Mouse (Mus musculus): Measurements from ENCODE around the gene Wdr18.

Wdr18 gene

DNA sequence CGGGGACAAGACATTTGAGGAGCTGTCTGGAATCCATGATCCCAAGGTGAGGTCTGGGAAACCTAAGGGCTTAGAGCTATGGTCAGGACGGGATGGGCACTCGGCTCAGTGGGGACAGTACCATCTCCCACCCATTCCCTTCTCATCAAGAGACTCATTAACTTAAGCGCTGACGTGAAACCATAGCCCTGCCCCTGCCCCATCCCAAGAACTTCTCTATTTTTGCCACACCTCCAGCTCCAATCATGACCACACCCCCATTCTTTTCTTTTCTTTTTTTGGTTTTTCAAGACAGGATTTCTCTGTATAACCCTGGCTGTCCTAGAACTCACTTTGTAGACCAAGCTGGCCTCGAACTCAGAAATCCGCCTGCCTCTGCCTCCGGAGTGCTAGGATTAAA is 14.7 kb downstream of the Wdr18 start:
- intact Hi-C loops (cut with DNase I), result no loop called here

GRCm38 (mm10) chr10:79976071-79976721 is 16.2 kb downstream of the Wdr18 start:
- intact Hi-C loops (cut with DNase I), result no loop called here

DNA sequence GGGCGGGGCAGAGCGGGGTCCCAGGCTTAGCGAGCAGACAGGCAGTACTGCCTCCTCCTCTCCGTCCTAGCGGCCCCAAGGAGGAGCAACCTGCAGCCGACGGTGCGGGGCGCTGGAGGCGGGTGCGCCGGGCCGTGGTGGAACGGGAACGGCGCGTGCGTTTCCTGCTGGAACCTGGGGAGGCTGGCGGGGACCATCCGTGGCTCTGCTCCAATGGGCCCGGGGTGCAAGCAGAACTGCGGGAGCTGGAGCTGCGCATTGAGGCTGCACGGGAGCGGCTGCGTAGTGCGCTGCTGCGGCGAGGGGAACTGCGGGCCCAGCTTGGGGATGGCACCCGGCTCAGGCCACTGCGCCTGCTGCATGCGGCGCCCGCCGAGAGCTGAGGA is 16.8 kb downstream of the Wdr18 start:
- intact Hi-C loops (cut with DNase I), result no loop called here

GRCm38 (mm10) chr10:79977324-79977723 is 17.4 kb downstream of the Wdr18 start:
- intact Hi-C loops (cut with DNase I), result no loop called here

GRCm38 (mm10) chr10:79978061-79978460 is 18.1 kb downstream of the Wdr18 start:
- intact Hi-C loops (cut with DNase I), result no loop called here

DNA sequence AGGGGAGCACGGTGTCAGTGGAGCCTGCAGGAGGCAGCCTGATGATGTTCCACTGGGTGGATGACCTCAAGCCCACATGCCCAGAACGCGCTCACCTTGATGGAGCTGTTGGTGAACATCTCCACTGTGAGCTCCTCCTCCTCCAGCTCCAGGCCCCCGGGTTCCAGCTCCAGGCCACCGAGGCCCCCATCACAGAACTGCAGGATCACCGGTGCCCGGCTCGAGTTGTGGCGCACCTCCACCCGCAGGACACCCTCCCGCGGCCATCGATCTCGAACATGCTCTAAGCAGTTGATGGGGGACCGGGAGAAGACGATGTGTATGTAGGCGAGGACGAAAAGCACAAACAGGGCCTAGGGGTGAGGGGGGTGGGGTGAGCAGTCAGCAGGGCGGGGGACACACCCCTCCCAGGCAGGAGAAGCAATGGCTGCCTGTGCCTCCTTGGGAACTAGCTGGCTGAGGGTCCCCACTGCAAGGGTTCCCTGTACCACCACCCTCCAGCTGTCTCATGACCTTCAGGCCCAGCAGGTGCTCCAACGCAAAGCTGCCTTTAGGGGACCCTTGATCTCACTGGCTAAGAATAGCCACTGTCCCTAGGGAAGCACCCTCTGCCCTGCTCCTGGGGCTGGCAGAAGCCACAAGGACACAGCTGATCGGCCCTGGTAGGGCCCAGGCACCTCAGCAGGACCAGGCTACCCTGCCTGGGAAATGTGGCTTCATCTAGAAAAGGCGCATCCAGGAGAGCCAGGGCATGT is 19.6 kb downstream of the Wdr18 start:
- intact Hi-C loops (cut with DNase I), result no loop called here

- intact Hi-C loops (cut with DNase I), result no loop called here
Observed at GRCm38 (mm10) chr10:79983205-79983604, 23.3 kb downstream of the Wdr18 start.

GRCm38 (mm10) chr10:79983670-79984069 is 23.7 kb downstream of the Wdr18 start:
- intact Hi-C loops (cut with DNase I), result no loop called here

- intact Hi-C loops (cut with DNase I), result no loop called here
Observed at GRCm38 (mm10) chr10:79984195-79984816, 24.4 kb downstream of the Wdr18 start, which contains the start of gene Tmem259. Gene Tmem259, minus strand, starts transcription at chr10:79984330.

DNA sequence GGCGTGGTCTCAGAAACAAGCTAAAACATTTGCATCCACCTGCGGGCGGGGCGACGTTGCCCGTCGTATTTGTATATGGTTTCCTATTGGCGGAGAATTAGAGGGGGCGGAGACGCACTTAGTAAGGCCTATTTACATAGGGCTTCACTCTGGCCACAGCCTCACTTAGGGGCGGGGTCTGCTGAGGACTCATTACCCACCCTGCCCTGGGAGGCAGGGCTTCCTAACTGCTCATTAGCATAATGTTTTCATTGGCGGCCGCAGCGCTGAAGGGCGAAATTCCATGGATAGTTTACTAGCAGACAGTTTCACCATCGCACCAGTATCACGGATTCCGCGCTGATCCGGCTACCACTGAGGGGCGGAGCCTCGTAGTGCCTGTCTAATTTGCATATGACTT is 24.9 kb downstream of the Wdr18 start:
- intact Hi-C loops (cut with DNase I), result loop anchor here (5.0 kb wide), 2 partner anchors 127 to 157 kb away; partner anchors contain the start of gene Cbarp

DNA sequence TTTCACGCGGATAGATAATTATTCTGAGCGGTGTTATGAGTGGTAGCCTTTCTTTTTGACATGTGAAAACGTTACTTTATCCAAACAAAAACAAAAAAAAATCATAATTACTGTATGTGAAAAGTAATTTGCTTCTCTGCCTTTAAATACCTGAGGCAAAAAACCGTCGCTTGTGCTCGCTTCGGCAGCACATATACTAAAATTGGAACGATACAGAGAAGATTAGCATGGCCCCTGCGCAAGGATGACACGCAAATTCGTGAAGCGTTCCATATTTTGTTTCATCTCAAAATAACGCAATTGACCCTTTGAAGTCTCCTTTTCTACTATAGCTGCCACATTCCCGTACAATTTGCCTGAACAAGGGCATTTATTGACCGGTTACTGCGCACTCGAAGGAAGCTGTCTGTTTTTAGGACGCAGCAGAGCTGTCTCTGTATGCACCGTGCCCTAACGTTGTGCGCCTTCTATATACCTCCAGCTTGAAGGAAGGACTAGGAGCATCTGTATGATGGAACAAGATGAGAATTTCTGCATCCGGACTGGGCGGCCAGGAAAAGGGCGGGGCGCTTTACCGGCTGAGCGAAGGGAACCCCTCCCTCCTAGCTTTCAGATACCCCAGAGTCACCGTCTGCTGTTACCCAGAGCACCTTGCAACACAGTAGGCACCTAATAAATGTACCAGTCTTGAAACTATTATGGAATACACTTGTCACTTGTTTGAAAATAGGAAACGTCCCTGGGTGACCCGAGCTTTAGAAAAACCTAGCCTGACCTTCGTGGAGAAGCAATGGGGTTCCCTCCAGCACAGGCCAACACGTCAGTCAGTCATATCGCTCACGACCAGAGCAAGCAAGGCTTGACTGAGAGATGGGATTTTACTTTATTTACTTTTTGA is 25.6 kb downstream of the Wdr18 start:
- intact Hi-C loops (cut with DNase I), result loop anchor here (5.0 kb wide), 2 partner anchors 127 to 157 kb away; partner anchors contain the start of gene Cbarp

DNA sequence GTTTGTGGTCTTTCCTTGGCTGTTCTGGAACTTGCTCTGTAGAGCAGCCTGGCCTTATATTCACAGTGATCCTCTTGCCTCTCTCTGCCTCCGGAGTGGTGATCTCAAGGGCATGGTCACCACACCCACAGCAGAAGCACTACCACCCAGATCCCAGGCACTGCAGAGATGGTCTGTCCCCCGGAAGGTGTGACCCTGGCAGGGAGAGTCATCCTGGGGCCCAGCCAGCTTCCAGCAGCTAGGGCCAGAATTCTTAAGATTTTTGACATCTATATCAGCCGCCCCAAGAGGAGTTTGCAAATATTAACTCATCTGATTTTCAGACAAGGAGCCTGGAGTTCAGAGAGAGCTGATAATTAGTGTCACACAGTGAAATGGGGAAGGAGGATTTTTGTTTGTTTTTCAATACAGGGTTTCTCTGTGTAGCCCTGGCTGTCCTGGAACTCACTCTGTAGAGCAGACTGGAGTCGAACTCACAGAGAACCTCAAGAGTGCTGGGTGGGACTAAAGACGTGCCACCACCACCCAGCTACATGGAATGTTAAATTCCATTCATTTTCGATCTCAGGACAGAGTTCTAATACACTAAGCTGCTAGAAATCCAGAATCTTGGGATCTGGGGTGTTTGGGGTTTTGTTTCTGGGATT is 26.4 kb downstream of the Wdr18 start:
- intact Hi-C loops (cut with DNase I), result loop anchor here (5.0 kb wide), 2 partner anchors 126 to 156 kb away; partner anchors contain the start of gene Cbarp

DNA sequence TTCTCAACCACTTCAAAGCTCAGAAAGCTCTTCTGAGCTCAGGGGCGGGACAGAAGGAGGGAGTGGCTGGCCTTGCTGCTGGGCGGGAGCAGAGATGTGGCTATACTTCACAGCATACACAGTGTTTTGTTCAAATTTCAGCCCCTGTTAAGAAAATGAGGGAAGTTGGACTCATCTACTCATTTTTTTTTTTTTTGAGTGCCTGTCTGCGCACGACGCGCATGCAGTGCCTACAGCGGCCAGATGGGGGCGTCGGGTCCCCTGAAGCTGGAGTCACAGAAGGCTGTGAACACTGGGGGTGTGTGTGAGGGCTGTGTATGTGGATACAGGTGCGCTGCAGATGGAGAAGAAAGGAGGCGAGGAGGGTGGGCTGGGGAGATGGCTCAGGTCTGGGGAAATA is 27.0 kb downstream of the Wdr18 start:
- intact Hi-C loops (cut with DNase I), result loop anchor here (5.0 kb wide), 2 partner anchors 125 to 155 kb away; partner anchors contain the start of gene Cbarp

DNA sequence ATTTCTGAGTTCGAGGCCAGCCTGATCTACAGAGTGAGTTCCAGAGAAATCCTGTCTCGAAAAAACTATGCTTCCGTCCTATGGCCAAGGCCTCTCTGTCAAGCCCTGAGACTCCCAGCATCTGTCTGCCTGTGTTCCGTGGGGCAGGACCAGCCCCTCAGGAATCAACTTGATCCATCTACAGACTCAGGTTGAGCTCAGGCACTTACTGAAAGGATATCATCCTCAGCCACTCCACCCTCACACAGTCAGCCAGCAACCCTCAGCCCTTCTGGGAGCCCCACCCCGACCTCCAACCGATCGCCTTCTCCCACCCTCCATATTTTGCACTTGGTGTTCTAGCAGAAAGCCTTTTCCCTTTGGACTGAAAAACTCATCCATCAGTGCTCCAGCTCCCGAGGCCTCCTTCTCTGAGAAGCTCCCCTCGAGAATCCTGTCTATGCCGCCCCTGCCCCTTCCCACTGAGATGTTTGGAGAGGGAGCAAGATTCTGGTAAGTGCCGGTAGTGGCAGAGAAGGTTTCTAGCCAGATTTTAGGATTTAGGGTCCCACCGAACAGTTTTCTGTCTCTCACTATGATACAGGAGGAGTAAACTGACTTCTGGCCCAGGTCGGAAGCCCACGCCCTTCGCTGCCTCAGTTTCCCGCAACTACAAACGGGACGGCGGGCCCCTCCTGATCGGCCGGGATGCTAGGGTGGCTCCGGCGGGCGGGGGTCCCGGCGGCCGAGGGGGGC is 28.0 kb downstream of the Wdr18 start:
- intact Hi-C loops (cut with DNase I), result loop anchor here (5.0 kb wide), 2 partner anchors 124 to 154 kb away; partner anchors contain the start of gene Cbarp

DNA sequence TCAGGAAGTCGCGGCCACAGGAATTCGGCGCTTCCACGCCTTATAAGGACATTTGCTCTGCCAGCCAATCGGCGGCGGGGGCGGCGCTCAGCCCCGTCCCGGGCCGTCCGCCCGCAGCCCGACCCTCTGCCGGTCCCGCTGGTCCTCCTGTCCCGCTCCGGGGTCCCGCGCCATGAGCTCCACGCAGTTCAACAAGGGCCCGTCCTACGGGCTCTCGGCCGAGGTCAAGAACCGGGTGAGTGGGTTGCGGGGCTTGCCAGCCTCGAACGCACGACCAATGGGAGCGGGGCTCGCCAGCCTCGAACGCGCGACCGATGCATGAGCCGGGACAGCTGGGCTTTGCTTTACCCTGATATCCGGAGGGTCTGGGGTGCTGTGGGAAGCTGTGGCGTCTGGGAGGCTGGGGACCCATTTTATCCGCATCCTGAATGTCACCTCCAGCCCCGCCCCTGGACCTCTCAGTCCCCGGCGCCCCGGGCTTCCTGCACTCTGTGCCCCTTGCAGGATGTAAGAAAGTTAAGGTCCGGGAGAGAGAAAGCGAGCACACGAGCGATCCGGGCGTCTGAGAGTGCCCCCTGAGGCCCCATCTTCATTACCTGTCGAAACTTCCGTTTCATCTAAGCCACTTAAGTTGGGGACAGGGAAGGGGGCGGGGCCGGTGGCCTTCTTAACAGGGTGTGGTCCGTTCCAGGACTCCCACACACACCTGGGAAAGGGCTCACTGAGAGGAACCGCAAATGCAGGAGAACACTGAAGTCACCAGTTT is 28.7 kb downstream of the Wdr18 start, which contains the start of gene Cnn2:
Gene Cnn2 (plus strand): TSS at position 79 of the 766 bp plus-strand sequence.
- intact Hi-C loops (cut with DNase I), result loop anchor here (5.0 kb wide), 2 partner anchors 124 to 154 kb away; partner anchors contain the start of gene Cbarp

DNA sequence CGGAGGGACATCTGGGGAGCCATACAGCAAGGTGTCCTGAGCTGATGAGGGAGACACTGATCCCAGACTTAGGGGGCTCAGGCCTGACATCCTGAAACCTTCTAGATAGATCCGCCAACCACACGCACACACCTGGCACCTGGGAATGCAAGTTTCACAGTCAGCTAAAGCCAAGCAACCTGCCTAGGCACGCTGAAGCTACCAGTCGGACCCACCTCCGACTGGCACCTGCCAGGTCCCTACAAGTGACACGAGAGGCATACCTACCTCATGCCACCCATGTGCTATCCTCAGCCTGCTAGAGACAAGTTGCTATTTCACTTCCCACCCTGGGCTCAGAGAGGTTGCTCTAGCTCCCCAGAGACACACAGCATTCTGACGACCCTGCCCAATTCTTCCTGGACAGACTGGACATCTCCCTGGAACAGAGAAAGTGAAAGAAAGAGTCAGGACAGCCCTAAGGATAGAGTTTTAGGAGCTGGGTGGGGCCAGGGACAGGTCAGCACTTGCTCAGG is 29.4 kb downstream of the Wdr18 start:
- intact Hi-C loops (cut with DNase I), result loop anchor here (5.0 kb wide), 2 partner anchors 123 to 153 kb away; partner anchors contain the start of gene Cbarp

- intact Hi-C loops (cut with DNase I), result loop anchor here (5.0 kb wide), 2 partner anchors 122 to 152 kb away; partner anchors contain the start of gene Cbarp
Observed at GRCm38 (mm10) chr10:79989870-79990269, 29.9 kb downstream of the Wdr18 start.

DNA sequence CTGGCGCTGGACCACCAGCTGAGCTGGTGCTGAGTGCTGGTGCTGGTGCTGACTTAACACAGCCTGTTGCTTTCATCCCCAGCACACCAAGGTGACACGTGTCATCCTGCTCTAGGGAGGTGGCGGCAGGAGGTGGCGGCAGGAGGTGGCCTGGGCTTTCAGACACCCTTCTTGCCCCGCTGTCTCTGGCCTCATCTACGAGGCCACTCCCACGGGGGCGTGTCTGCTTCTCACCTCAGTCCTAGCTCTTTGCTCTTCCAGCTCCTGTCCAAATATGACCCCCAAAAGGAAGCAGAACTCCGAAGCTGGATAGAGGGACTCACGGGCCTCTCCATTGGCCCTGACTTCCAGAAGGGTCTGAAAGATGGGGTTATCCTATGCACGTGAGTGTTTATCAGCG is 31.1 kb downstream of the Wdr18 start:
- intact Hi-C loops (cut with DNase I), result no loop called here

Measured in adrenal gland (tissue).